Mouse (Mus musculus): ENCODE measurements around the gene Bpifa5.

DNA sequence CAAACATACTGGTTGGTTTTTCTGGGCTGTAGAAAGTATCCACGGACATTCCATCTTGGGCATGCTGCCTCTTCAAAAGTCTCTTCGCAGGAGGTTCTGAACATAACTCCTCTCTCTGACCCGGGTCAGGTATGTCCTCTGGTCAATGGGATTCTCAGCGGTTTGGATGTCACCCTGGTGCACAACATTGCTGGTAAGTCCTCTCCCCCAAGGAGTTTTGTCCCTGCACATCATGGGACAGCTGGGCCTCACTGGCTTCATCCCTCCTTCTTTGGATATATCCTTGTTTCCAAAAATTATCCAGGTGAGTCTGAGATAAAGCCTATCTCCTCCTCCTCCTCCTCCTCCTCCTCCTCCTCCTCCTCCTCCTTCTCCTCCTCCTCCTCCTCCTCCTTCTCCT, 14.9 kb upstream of the Bpifa5 start:
- TF ChIP-seq CTCF (conservative IDR thresholded peaks at IDR 0.05; ENCODE audit: insufficient read depth, insufficient read length, low read depth, low read length) (no peak), POLR2A (IDR thresholded peaks at IDR 0.05; ENCODE audit: low read depth, low read length) (no peak)
